Mouse (Mus musculus) CD4-positive helper T cell, adult 2 months (primary cell): ENCODE results near the gene Tmem135.

Experiments
- DNase-seq: peaks from one replicate; pipeline ENCODE4 v3.0.0-alpha.2; 2012; ENCODE audit warnings: low read depth, missing footprints, low spot score

Gene Tmem135

GRCm38 (mm10) chr7:89418127-89418653 is 14.2 kb upstream of the Tmem135 start:
- no peak for DNase-seq

- no peak for DNase-seq
Measured at GRCm38 (mm10) chr7:89417707-89418106, 13.7 kb upstream of the Tmem135 start.

- no peak for DNase-seq
Measured at GRCm38 (mm10) chr7:89416027-89416426, 12.0 kb upstream of the Tmem135 start.

DNA sequence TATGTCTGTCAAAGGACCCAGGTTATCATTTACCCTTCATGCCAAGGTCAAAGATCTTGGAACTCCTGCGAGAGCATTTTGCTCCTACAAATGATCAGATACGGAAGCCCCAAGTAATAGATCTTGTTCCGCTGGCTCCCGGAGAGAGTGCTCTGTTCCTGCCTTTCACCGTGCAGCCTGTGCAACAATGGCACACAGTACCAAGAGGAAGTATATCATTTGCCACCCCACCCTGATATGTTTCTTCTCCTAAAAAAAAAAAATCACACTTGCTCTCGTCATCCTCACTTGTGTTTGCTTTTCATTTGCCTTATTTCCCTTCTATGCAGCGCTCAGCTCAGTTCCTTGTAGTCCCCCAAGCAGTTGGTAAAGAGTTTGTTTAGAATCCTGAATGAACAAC is 8.1 kb upstream of the Tmem135 start:
- no peak for DNase-seq

- DNase-seq: no peak
Measured at GRCm38 (mm10) chr7:89411346-89411745, 7.3 kb upstream of the Tmem135 start.

DNA sequence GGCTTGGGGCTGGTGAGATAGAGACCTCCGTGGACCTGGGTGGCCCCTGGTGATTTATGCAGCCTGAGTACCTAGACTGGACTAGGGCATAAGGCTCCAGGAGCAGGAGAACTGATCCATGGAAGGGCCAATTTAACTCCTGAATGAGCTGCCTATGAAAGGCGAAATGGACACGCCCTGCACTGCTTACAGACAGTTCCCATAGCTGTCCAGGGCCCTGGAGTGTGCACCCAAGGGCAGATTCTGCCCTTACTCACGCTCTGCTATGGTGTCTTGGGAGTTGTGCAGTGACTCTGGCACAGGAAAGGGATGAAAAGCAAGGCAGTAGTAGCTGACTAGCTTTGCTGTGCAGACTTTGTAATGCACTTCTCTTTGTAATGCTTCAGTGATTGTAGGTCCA is 6.3 kb upstream of the Tmem135 start:
- no peak for DNase-seq

GRCm38 (mm10) chr7:89407006-89407940 is 3.3 kb upstream of the Tmem135 start:
- no peak for DNase-seq

- DNase-seq: no peak
Measured at GRCm38 (mm10) chr7:89406011-89406410, 2.0 kb upstream of the Tmem135 start.

GRCm38 (mm10) chr7:89404734-89405440 is 865 bp upstream of the Tmem135 start:
- DNase-seq: no peak

DNA sequence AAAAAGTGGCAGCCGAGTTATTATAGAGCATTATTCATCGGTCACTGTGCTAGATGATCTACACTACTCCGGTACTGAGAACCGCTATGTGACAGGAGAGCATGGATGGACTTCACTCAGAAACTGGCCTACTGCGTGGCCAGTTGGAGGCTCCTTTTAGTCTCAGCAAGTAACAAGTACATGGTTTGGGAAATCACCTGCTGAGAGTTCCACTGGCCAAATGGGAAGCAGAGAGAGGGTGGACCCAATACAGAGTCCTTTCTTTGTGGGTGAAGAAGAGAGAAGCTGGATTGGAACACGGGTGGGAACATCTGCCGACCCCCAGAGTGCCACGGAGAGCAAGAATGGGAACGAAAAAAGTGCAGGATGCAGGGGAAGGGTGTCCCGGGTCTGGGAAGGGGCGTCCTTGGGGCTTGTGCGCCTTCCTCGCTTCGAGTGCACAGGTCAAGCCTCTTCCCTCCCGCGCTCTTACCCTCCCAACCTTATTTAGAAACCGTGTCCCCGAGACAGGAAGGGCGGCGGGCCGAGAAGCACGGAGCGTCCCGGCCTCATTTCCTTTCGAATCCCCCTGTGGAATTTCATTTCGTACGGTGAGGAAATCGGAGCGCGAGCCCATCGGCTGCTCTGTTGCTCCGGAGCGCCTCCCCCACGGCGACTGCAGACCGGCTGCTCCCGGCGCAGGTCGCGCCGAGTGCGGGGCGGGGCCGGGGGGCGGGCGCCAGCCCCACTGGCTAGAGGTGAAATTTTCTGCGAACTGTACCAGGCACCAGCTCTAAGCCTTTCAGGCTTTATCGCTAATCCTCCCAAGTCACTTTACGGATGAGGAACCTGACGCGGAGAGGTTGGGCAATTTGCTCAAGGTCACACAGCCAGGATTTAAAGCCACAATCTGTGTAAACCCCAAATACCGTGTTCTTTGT is 709 bp downstream of the Tmem135 start:
- DNase-seq: peak; percentile 47

DNA sequence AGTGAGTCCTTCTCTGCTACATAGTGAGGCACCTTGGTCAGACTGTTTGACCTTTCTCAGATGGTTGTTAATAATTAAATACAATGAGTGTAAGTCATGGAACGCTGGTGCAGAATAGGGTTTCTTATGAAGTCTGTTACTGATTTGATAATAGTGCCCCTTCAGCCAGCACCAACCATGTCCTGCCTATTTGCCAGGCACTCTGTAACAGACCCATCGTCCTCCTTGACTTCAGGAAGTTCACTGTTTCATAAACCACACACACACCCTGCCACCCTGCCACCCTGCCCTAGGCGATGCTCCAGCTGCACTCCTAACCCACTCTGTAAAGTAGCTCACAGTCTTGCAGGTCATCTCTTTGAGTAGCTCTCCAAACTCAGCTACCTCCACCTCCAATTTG is 2.1 kb downstream of the Tmem135 start:
- no peak for DNase-seq

- DNase-seq: no peak
Measured at GRCm38 (mm10) chr7:89401136-89401858, 2.7 kb downstream of the Tmem135 start.

GRCm38 (mm10) chr7:89400721-89401120 is 3.3 kb downstream of the Tmem135 start:
- DNase-seq: no peak

GRCm38 (mm10) chr7:89397837-89398534 is 6.0 kb downstream of the Tmem135 start:
- DNase-seq: no peak

GRCm38 (mm10) chr7:89396386-89396785 is 7.6 kb downstream of the Tmem135 start:
- no peak for DNase-seq

DNA sequence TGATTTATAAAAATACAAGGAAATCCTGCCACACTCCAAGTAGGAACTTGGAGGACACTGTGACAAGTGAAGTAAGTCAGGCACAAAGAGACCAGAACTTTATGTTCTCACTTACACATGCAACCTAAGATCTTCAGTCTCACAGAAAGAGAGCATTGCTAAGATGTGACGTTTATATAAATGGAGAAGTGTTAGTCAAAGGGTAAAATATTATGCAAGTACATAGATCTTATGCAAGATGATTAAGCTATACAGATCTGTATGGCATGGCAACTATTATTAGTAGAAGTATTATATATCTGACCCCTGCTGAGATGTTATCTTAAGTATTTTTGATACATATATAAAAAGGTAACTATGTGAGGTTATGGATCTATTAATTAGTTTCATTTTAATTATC is 8.6 kb downstream of the Tmem135 start:
- no peak for DNase-seq

DNA sequence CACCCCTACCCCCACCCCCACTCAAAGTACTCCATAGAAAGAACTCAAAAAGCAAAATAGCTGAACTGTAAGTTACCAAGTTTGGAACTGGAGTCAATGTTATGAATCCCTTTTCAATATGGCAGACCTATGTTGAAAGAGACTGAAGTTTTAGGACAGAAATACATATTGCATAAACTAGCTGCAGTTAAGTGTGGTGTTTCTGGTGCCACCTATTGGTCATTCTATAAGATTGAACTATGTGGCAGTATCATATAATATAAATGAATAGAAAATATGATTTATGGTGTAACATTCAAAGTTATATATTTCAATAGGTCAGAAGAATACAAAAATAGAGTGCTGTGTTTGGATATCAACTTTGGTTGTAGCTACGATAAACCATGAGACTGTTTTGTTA is 11.2 kb downstream of the Tmem135 start:
- DNase-seq: no peak

GRCm38 (mm10) chr7:89392388-89392787 is 11.6 kb downstream of the Tmem135 start:
- no peak for DNase-seq

- DNase-seq: no peak
Measured at GRCm38 (mm10) chr7:89391831-89392230, 12.2 kb downstream of the Tmem135 start.

DNA sequence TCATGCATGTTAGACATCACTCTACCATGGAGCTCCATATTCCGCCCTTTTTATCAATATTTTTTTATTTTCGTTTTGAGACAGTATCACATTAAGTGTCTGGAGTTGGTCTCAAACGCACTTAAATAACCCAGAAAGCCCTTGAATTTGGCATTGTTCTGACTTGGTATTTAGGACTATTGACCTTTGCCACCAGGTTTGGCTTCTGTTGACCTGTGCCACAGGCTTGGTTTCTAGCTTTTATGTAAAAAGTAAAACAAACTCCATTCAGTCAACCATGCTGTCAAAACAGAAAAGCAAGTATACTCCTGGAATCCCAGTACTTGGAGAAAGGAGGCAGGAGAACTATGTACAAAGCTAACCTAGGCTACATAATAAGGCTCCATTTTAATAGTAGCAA is 12.7 kb downstream of the Tmem135 start:
- no peak for DNase-seq
